In the genomic region with DNA sequence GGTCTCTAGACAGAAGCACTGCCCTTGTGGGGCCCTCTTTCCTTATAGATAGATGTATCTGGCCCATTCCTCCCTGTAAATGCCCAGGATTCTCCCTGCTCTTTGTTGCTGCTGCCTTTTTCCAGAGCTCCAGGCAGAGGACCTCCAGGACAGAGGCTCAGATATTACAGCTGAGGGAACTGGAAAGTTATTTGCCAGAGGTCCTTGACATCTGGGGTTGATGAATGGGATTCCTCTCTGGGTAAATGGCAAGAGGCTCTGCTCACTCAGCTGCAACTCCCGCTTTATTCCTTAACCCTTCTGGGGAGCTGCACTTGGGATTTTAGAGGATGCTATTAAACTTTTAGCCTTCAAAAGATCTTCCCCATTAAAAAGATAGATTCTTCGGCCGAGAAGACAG, we compare ENCODE assay signal across 14 mouse cellular contexts. TPM values are rescaled to one million over a fixed set of nuclear protein-coding genes. Genes with fewer than 3 reads are reported as not detected.
"Had no signal": no experiment of that assay in that cellular context is flagged by ENCODE, and none has a peak within 500 bp of the region (broad histone marks: within the 10 kb centered on the region; RNA-seq: fewer than 3 reads in every experiment).

No protein-coding gene starts in this region.

- H3K27ac ChIP-seq: midbrain, embryonic 13.5 days; midbrain, embryonic 15.5 days; neural tube, embryonic 12.5 days had no signal

- H3K4me3 ChIP-seq: midbrain, embryonic 13.5 days; midbrain, embryonic 15.5 days; neural tube, embryonic 12.5 days had no signal

- DNase-seq: lung, adult 18-20 months; lung, embryonic 14.5 days; lung, postnatal 10 days; lung, postnatal 4 days; right cerebral cortex, postnatal 14 days; thymus, adult 18-20 months; thymus, postnatal 14 days; thymus, postnatal 36 days had no signal

RNA-seq across cellular contexts. Expression of gene Pth2r, which starts 26.6 kb away (rescaled TPM):
- total RNA-seq: megakaryocyte, adult 5-6 weeks; megakaryocyte-erythroid progenitor cell, adult 5-6 weeks; monocyte, adult 5-6 weeks had no signal
